Mouse (Mus musculus): ENCODE results near the gene Sox15.
"Not testable (repeated sequence)": the region's sequence is repeated elsewhere in the genome, so short reads cannot be mapped to it uniquely, and the experiment has no call there.

Gene Sox15

DNA sequence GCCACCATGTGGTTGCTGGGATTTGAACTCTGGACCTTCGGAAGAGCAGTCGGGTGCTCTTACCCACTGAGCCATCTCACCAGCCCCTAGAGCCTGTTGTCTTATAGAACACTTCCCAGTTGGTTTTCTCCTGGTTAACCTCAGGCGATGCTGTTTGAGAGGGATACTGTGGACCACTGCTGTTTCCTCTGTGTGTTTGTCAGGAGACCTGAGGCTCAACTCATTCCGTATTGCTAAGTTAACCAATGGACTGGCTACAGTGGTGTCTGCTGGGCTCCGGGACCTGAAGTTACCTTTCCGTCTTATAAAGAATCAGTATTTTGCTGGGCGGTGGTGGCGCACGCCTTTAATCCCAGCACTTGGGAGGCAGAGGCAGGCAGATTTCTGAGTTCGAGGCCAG is 47.8 kb downstream of the Sox15 start:
- not testable (repeated sequence) for DNase-seq (ENCODE audit: low read depth)

DNA sequence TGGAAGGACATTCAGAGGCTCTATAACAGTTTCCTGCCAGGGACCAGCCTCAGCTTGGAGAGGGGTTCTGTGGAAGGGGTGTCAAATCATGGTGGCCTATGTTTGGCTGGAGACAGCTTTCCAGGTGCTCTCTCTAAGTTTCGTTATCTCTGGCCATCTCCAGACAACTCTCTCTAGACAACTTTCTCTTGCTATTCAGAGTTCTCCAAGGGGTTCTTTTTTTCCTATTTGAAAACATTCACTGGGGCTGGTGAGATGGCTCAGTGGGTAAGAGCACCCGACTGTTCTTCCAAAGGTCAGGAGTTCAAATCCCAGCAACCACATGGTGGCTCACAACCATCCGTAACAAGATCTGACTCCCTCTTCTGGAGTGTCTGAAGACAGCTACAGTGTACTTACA is 48.3 kb downstream of the Sox15 start:
- not testable (repeated sequence) for DNase-seq (ENCODE audit: low read depth)

DNA sequence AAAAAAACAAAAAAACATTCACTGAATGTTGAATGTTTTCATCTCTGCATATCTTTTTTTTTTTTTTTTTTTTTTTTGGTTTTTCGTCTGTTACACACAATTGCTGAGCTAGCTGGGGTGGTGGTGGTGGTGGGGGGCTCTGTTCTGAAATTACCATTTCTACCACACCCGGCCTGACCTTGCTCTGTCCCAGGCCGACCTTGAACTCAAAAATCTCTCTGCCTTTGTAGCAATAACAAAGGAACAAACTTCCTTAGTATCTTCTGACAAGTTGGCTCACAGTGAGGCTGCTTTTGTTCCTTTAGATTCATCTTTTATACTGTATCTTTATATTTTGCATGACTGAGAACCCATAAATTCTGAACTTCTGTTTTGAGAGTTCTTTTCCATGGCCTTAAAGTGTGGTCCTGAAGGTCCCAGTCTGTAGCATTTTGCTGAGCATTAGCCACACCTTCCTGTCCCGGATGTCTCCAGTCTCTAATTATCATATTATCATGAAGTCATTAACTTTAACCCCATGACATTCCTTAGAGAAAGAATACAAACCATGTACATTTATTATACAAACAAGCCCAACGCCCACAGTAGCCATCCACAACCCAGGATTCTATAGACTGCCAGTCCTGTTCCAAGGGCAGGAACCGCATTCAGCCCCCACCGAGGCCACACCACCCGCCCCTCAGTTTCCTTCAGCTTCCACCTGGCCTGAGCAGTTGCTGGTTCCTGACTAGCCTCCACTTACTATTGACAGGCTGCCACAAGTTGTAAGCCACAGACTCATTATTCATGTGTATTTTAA is 48.9 kb downstream of the Sox15 start:
- DNase-seq (ENCODE audit: low read depth), result no peak

DNA sequence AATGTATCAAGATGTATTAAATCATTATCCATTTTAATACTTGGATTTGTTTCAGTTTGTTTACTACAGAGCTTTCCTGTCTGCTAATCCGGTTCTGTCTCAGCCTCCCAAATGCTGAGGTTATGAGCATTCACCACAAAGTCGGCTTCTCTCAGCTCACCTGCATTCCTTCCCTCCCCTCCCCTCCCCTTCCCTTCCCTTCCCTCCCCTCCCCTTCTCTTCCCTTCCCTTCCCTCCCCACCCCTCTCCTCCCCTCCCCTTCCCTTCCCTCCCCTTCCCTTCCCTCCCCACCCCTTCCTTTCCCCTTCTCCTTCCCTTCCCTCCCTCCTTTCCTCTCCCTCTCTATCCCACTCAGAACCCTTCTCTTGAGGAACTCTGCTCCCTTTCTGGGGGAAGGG is 49.5 kb downstream of the Sox15 start:
- no peak for DNase-seq (ENCODE audit: low read depth)
